Mouse (Mus musculus): Measurements from ENCODE around the gene Hmgcs1.
"Not testable (repeated sequence)": the region's sequence is repeated elsewhere in the genome, so short reads cannot be mapped to it uniquely, and the experiment has no call there.

The Hmgcs1 gene

GRCm38 (mm10) chr13:119706278-119706880, 16.2 kb downstream of the Hmgcs1 start:
- not testable (repeated sequence) for DNase-seq

GRCm38 (mm10) chr13:119706953-119707352, 16.8 kb downstream of the Hmgcs1 start:
- DNase-seq: no peak

- no peak for DNase-seq
Observed at GRCm38 (mm10) chr13:119707906-119708305, 17.7 kb downstream of the Hmgcs1 start.

GRCm38 (mm10) chr13:119708941-119709340, 18.8 kb downstream of the Hmgcs1 start:
- DNase-seq: no peak

GRCm38 (mm10) chr13:119709388-119710267, 19.4 kb downstream of the Hmgcs1 start:
- no peak for DNase-seq

- no peak for DNase-seq
Observed at GRCm38 (mm10) chr13:119710268-119710610, 20.1 kb downstream of the Hmgcs1 start.

GRCm38 (mm10) chr13:119712463-119712862, 22.3 kb downstream of the Hmgcs1 start:
- no peak for DNase-seq

- peak; percentile 26 to 48 for DNase-seq
Observed at GRCm38 (mm10) chr13:119713107-119713787, 23.1 kb downstream of the Hmgcs1 start.

- peak; percentile 85 to 92 for DNase-seq
Observed at GRCm38 (mm10) chr13:119713821-119714220, 23.6 kb downstream of the Hmgcs1 start.

- no peak for DNase-seq
Observed at GRCm38 (mm10) chr13:119716105-119716504, 25.9 kb downstream of the Hmgcs1 start.

GRCm38 (mm10) chr13:119722447-119722846, 32.3 kb downstream of the Hmgcs1 start:
- DNase-seq: no peak

- DNase-seq: no peak
Observed at GRCm38 (mm10) chr13:119723368-119723767, 33.2 kb downstream of the Hmgcs1 start.

GRCm38 (mm10) chr13:119724541-119724940, 34.4 kb downstream of the Hmgcs1 start:
- no peak for DNase-seq

GRCm38 (mm10) chr13:119727608-119728387, 37.6 kb downstream of the Hmgcs1 start:
- DNase-seq: peak; percentile 47 to 52

- no peak for DNase-seq
Observed at GRCm38 (mm10) chr13:119729406-119729805, 39.2 kb downstream of the Hmgcs1 start.

- DNase-seq: no peak
Observed at GRCm38 (mm10) chr13:119731448-119731847, 41.3 kb downstream of the Hmgcs1 start.

- DNase-seq: peak; percentile 20 to 35
Observed at GRCm38 (mm10) chr13:119741390-119742237, 51.4 kb downstream of the Hmgcs1 start.

GRCm38 (mm10) chr13:119742711-119743415, 52.7 kb downstream of the Hmgcs1 start:
- no peak for DNase-seq

- DNase-seq: no peak
Observed at GRCm38 (mm10) chr13:119743470-119743869, 53.3 kb downstream of the Hmgcs1 start.

- no peak for DNase-seq
Observed at GRCm38 (mm10) chr13:119746930-119747329, 56.8 kb downstream of the Hmgcs1 start.
